Mouse (Mus musculus) G1E (cell line): ENCODE measurements around the gene Tmem45a2.

ENCODE experiments used
- CTCF ChIP-seq: IDR thresholded peaks from 2 replicates; pipeline ENCODE4 v1.5.1; 2012; ENCODE audit warnings: low read depth, low read length, inconsistent platforms, mixed read lengths
- GATA1 ChIP-seq: IDR thresholded peaks from 2 replicates; pipeline ENCODE4 v1.6.1; 2012; ENCODE audit warnings: borderline replicate concordance, low read length, inconsistent platforms, mixed read lengths
- GATA2 ChIP-seq: IDR thresholded peaks from 2 replicates; pipeline ENCODE4 v1.6.1; 2012; ENCODE audit warnings: low read depth, low read length, inconsistent platforms, borderline replicate concordance
- POLR2AphosphoS5 ChIP-seq: IDR thresholded peaks from 2 replicates; pipeline ENCODE4 v1.6.1; 2012; ENCODE audit warnings: low read depth, low read length, inconsistent platforms; ENCODE audit not compliant: insufficient replicate concordance
- TAL1 ChIP-seq: conservative IDR thresholded peaks from 2 replicates; pipeline ENCODE4 v1.6.1; 2012; ENCODE audit warnings: low read depth, low read length, inconsistent platforms, mixed read lengths

DNA sequence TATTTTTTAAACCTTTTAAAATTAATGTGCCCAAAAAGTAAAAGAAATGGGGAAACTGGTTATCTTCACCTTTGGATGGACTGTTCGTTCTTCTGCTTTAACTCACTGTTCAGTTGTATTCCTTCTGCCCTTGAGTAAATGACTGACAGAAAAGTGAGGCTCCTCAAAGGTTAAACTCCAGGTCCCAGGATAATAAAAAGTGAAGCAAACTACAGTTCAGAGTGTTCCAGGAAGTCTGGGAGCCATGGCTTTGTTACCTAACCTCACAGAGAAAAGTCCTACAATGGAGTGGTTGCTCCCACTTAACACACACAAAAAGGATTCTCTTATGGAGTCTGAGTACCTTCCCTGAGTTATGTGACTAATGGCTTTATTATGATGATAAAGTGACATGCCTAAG, 30.0 kb upstream of the Tmem45a2 start:
- TF ChIP-seq CTCF: no peak
- no peak for TF ChIP-seq GATA1
- no peak for TF ChIP-seq POLR2AphosphoS5
- TF ChIP-seq GATA2: no peak
- no peak for TF ChIP-seq TAL1
